Mouse (Mus musculus): ENCODE results near the gene Rhbdf1. TPM values are rescaled to one million over a fixed set of nuclear protein-coding genes. Genes with fewer than 3 reads are reported as not detected.

Rhbdf1 gene
- polyA plus RNA-seq, 1 experiment from 2014 or later, result 35.8 TPM

- DNase-seq (ENCODE audit: low spot score), result peak; percentile 70
- no peaks in the 10 kb centered on the region for H3K27me3 ChIP-seq (ENCODE audit: control insufficient read depth, insufficient read depth, low read length)
- no peaks in the 10 kb centered on the region for H3K9me3 ChIP-seq (ENCODE audit: control insufficient read depth, low read length)
- H3K27ac ChIP-seq (replicated peaks), result peak overlapping the region; percentile 96
- peak overlapping the region; percentile 94 for H3K4me3 ChIP-seq (ENCODE audit: low read depth, low read length)
- TF ChIP-seq EP300 (optimal IDR thresholded peaks at IDR 0.05) (peak; percentile 30), CTCF (IDR thresholded peaks at IDR 0.05; ENCODE audit: low read depth) (no peak)
- peaks cover 21% of the 10 kb centered on the region for H3K4me1 ChIP-seq (replicated peaks; ENCODE audit: control insufficient read depth, insufficient read depth)
- peak overlapping the region; percentile 91 for H3K4me2 ChIP-seq (replicated peaks; ENCODE audit: low read depth)
- under 1% methylated on average over 44 of the region's 46 CpGs for WGBS
- peak; percentile 37 for ATAC-seq (ENCODE audit: low FRiP score, low TSS enrichment)
- H3K9ac ChIP-seq (ENCODE audit: low read length), result peak overlapping the region; percentile 96
- no peaks in the 10 kb centered on the region for H3K36me3 ChIP-seq (ENCODE audit: control insufficient read depth, insufficient read depth, low read length)
Measured at GRCm38 (mm10) chr11:32221225-32221950, 712 bp downstream of the Rhbdf1 start.

- no peaks in the 10 kb centered on the region for H3K36me3 ChIP-seq (ENCODE audit: control insufficient read depth, insufficient read depth, low read length)
- H3K4me1 ChIP-seq (replicated peaks; ENCODE audit: control insufficient read depth, insufficient read depth), result peaks cover 19% of the 10 kb centered on the region
- DNase-seq (ENCODE audit: low spot score), result no peak
- peak overlapping the region; percentile 91 for H3K4me2 ChIP-seq (replicated peaks; ENCODE audit: low read depth)
- no peak for TF ChIP-seq CTCF (IDR thresholded peaks at IDR 0.05; ENCODE audit: low read depth)
- TF ChIP-seq EP300 (optimal IDR thresholded peaks at IDR 0.05), result no peak
- H3K4me3 ChIP-seq (ENCODE audit: low read depth, low read length), result peak overlapping the region; percentile 94
- WGBS, result 38% methylated on average over 10 of the region's 10 CpGs
- peak overlapping the region; percentile 96 for H3K27ac ChIP-seq (replicated peaks)
- H3K9me3 ChIP-seq (ENCODE audit: control insufficient read depth, low read length), result no peaks in the 10 kb centered on the region
- ATAC-seq (ENCODE audit: low FRiP score, low TSS enrichment), result no peak; the same call in 1 of the 2 replicates
- H3K9ac ChIP-seq (ENCODE audit: low read length), result peak overlapping the region; percentile 96
- no peaks in the 10 kb centered on the region for H3K27me3 ChIP-seq (ENCODE audit: control insufficient read depth, insufficient read depth, low read length)
Measured at GRCm38 (mm10) chr11:32220607-32221224, 1.4 kb downstream of the Rhbdf1 start.

GRCm38 (mm10) chr11:32219287-32219686, 2.8 kb downstream of the Rhbdf1 start:
- no peak overlapping the region; the same call in 1 of the 2 replicates for H3K4me2 ChIP-seq (replicated peaks; ENCODE audit: low read depth)
- TF ChIP-seq CTCF (IDR thresholded peaks at IDR 0.05; ENCODE audit: low read depth) (no peak), EP300 (optimal IDR thresholded peaks at IDR 0.05) (no peak)
- ATAC-seq (ENCODE audit: low FRiP score, low TSS enrichment), result no peak
- WGBS, result 78% methylated on average over 10 of the region's 10 CpGs
- DNase-seq (ENCODE audit: low spot score), result no peak
- peaks cover 6% of the 10 kb centered on the region; the same call in 1 of the 2 replicates for H3K36me3 ChIP-seq (ENCODE audit: control insufficient read depth, insufficient read depth, low read length)
- H3K9me3 ChIP-seq (ENCODE audit: control insufficient read depth, low read length), result no peaks in the 10 kb centered on the region
- peaks cover 10% of the 10 kb centered on the region for H3K4me1 ChIP-seq (replicated peaks; ENCODE audit: control insufficient read depth, insufficient read depth)
- H3K4me3 ChIP-seq (ENCODE audit: low read depth, low read length), result no peak overlapping the region
- no peak overlapping the region for H3K27ac ChIP-seq (replicated peaks)
- no peaks in the 10 kb centered on the region for H3K27me3 ChIP-seq (ENCODE audit: control insufficient read depth, insufficient read depth, low read length)
- no peak overlapping the region for H3K9ac ChIP-seq (ENCODE audit: low read length)

GRCm38 (mm10) chr11:32218501-32219050, 3.5 kb downstream of the Rhbdf1 start:
- Histone ChIP-seq H3K4me1 (replicated peaks; ENCODE audit: control insufficient read depth, insufficient read depth) (peaks cover 7% of the 10 kb centered on the region), H3K36me3 (ENCODE audit: control insufficient read depth, insufficient read depth, low read length) (peaks cover 6% of the 10 kb centered on the region; the same call in 1 of the 2 replicates), H3K9ac (ENCODE audit: low read length) (peak overlapping the region; percentile 27), H3K9me3 (ENCODE audit: control insufficient read depth, low read length) (no peaks in the 10 kb centered on the region), H3K27ac (replicated peaks) (no peak overlapping the region), H3K4me3 (ENCODE audit: low read depth, low read length) (no peak overlapping the region), H3K27me3 (ENCODE audit: control insufficient read depth, insufficient read depth, low read length) (no peaks in the 10 kb centered on the region), H3K4me2 (replicated peaks; ENCODE audit: low read depth) (no peak overlapping the region)
- DNase-seq (ENCODE audit: low spot score), result no peak
- 46% methylated on average over 6 of the region's 6 CpGs for WGBS
- no peak for ATAC-seq (ENCODE audit: low FRiP score, low TSS enrichment)
- TF ChIP-seq CTCF (IDR thresholded peaks at IDR 0.05; ENCODE audit: low read depth) (no peak), EP300 (optimal IDR thresholded peaks at IDR 0.05) (no peak)

GRCm38 (mm10) chr11:32216851-32217250, 5.2 kb downstream of the Rhbdf1 start:
- TF ChIP-seq EP300 (optimal IDR thresholded peaks at IDR 0.05), result no peak
- TF ChIP-seq CTCF (IDR thresholded peaks at IDR 0.05; ENCODE audit: low read depth), result peak; percentile 93
- peaks cover 12% of the 10 kb centered on the region; the same call in 1 of the 2 replicates for H3K36me3 ChIP-seq (ENCODE audit: control insufficient read depth, insufficient read depth, low read length)

More at GRCm38 (mm10) chr11:32216851-32217250, 5.2 kb downstream of the Rhbdf1 start:
- ATAC-seq (ENCODE audit: low FRiP score, low TSS enrichment) (peak; percentile 53), DNase-seq (ENCODE audit: low spot score) (peak; percentile 79)
- Histone ChIP-seq H3K27me3 (ENCODE audit: control insufficient read depth, insufficient read depth, low read length) (no peaks in the 10 kb centered on the region), H3K9ac (ENCODE audit: low read length) (no peak overlapping the region), H3K4me1 (replicated peaks; ENCODE audit: control insufficient read depth, insufficient read depth) (no peaks in the 10 kb centered on the region), H3K9me3 (ENCODE audit: control insufficient read depth, low read length) (no peaks in the 10 kb centered on the region), H3K4me2 (replicated peaks; ENCODE audit: low read depth) (no peak overlapping the region), H3K4me3 (ENCODE audit: low read depth, low read length) (no peak overlapping the region), H3K27ac (replicated peaks) (no peak overlapping the region)
- 23% methylated on average over 8 of the region's 8 CpGs for WGBS
